Mouse (Mus musculus): ENCODE measurements around the gene Phldb2.

The Phldb2 gene

GRCm38 (mm10) chr16:45795188-45795693 is 158.2 kb downstream of the Phldb2 start:
- DNase-seq (ENCODE audit: low read depth, low spot score) = no peak

- DNase-seq (ENCODE audit: low read depth, low spot score) = no peak
Measured at GRCm38 (mm10) chr16:45792781-45793180, 160.6 kb downstream of the Phldb2 start.

DNA sequence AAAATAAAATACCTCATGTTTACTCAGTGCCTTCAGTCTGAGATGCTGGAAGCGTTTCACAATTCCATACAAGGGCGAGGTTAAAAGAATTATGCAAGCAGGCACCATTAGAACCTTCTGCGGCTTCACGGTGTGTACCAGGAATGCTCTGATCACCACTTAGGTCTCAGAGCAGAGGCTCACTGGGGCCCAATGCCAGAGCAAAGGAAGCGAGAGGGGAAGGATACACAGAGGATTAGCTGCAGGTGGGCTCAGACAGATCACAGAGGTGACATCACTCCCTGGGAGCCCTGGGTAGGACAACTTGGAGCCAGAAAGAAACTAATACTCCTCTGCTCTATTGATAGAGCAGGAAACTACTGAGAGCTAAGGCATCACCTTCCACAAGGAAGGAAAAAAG is 162.1 kb downstream of the Phldb2 start:
- peak; percentile 19 for DNase-seq (ENCODE audit: low read depth, low spot score)

DNA sequence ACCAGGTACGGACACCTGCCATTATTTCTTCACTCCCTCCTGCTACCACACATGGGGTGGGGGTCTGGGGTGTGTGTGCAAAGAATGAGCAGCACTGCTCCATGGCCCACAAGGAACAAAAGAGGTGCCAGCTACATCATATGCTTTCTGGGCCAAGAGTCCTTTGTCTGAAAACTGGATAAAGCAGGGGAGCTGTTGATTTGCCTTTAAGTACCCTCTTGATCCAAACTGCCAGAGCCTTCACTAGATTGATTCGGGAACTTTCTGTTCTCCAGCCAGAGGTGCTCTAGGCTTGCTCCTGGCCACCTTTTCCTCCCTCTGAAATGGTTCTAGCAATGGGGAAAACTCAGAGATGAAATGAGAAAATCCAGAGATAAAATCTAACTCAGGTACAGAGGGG is 164.1 kb downstream of the Phldb2 start:
- DNase-seq (ENCODE audit: low read depth, low spot score) = no peak

DNA sequence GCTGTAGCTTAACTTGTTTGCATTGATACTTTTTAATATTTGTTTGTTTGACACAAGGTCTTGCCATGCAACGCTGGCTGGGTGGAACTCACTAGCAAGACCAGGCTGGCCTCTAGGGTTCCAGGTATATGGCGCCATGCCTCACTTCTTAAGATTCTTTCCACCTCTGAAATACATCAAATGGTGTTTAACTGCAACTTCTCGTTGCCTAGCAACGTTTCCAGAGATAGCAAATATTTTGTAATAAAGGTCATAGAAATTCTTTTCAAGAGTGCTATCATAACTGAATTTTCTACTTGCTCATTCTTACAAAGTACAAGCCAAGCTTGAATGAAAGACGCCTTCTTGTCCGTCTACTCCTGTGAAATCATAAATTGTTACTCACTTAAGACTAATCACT is 165.7 kb downstream of the Phldb2 start:
- DNase-seq (ENCODE audit: low read depth, low spot score) = no peak

GRCm38 (mm10) chr16:45786639-45787038 is 166.8 kb downstream of the Phldb2 start:
- DNase-seq (ENCODE audit: low read depth, low spot score) = peak; percentile 50

DNA sequence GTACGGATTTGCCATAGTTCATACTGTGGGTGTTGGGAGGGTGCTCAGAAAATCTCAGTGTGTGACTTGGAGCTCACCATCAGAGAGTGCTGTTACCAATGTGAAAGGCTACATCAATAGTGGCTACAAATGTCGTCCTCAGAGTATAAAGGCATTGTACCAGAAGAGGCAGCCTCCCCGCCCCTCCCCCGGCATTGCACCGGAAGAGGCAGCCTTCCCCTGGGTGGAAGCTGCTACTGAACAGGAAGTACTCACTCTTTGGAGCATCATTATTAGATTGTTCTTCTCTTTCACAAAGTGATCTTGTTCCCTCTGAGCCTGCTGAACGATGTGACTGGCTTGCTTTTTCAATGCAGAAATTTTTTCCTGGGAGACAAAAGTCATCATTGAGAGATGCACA is 173.4 kb downstream of the Phldb2 start:
- no peak for DNase-seq (ENCODE audit: low read depth, low spot score)

- no peak for DNase-seq (ENCODE audit: low read depth, low spot score)
Measured at GRCm38 (mm10) chr16:45774813-45775212, 178.6 kb downstream of the Phldb2 start.

DNA sequence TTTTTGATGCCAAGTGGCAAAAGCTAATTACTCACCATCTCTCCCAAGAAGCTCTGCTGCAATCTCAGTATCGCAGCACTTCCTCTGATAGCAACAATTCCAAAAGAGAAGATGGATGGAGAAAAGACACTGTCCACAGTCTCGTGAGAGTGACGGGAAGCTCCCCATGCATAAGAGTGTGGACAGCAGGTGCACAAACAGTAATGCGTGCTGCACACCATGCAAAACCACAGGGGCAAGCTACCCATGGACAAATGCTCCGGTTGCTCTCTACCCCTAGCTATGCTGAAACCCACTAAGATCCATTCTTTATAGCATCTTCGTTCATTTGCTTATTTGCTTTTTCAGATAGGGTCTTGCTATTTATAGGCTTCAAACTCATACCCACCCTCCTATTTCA is 182.5 kb downstream of the Phldb2 start:
- DNase-seq (ENCODE audit: low read depth, low spot score) = no peak

DNA sequence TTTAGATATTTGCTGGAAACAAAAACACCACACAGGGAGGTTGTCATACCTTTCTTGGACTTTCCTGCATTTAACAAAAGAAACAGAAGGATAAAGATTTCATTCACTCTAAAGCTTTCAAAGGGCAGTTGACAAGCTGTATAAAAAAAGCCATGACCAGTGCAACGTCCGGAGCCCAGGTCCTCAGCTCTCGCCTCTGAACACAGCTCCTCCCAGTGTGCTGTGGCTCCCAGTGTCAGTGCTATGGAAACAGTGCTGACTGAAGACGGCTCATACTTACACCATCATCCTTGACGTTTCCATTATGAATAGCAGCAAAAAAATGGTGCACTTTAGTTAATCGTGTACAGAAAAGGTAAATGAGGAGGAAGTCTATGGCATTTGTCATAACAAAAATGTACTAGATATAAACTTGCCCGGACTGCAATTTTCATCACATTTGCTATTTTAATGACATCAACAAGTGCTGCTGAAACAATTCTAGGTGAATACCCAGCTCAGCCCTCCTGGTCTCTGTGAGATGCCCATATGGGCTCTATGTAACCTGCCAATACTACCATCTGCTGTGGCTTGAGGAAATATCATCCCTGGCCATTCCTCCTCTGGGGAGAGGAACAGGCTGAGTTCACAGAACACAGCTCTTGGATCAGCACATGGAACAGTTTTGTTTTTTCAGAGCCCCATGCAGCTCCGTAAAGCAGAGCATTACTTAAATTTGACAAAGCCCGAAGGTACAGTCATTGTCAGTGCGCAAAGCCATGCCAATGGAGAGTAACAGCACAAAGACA is 185.4 kb downstream of the Phldb2 start:
- no peak for DNase-seq (ENCODE audit: low read depth, low spot score)

DNA sequence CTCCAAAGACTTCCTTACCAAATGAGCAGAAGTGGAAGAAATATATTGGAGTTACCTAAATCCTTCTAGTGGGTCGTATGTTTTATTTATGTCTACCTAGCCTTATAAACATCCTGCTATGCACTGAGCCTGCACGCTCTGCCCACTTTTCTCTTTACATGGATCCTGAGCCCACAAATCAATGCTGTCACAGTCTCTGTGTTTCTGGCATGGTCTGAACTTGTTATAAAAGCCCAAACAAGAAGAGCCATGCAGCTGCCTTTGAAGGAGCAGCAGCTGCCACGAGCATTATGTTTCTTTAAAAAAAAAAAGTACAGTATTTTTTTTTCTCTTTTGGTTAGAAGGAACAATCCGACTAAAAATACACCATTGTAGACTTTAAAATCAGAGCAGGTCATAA is 186.0 kb downstream of the Phldb2 start:
- no peak for DNase-seq (ENCODE audit: low read depth, low spot score)

- no peak for DNase-seq (ENCODE audit: low read depth, low spot score)
Measured at GRCm38 (mm10) chr16:45765801-45766494, 187.4 kb downstream of the Phldb2 start.

GRCm38 (mm10) chr16:45765102-45765501 is 188.3 kb downstream of the Phldb2 start:
- DNase-seq (ENCODE audit: low read depth, low spot score) = no peak

GRCm38 (mm10) chr16:45762859-45763505 is 190.4 kb downstream of the Phldb2 start:
- no peak for DNase-seq (ENCODE audit: low read depth, low spot score)

DNA sequence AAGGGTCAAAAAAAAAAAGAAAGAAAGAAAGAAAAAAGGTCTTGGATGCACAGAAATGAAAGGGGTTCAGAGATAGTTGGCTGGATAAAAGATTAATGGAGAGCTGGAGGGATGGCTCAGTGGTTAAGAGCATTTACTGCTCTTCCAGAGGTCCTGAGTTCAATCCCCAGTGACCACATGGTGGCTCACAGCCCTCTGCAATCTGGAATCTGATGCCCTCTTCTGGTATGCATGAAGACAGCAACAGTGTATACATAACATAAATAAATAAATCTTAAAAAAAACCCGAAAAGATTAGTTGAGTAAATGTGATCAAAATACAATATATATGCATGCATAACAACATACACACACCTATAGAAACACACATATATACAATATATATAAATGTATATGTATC is 192.0 kb downstream of the Phldb2 start:
- DNase-seq (ENCODE audit: low read depth, low spot score) = peak; percentile 16

DNA sequence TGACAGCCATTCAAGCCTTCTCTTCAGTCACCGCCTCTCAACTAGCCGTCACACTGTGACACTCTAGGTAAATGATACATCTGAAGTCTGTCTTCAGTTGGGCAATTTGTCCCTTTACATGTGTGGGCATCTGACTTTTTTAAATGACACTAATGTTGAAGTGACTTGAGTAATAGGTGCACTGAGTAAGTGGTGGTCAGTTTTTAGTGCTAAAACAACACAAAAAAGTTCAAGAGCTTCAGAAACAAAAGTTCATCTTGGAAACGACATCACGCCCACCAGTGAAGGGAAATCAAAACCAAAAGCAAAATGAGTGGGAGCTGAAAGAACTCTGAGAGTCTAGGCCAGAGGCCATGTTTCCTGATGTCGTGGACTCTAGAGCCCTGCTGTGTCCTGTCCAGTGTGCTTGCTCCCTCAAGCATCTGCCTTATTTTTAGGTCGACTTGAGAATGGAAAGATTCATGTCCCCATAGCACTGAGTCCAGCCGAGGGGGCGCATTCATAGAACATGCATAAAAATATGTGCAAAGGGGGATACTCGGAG is 194.6 kb downstream of the Phldb2 start:
- DNase-seq (ENCODE audit: low read depth, low spot score) = no peak

DNA sequence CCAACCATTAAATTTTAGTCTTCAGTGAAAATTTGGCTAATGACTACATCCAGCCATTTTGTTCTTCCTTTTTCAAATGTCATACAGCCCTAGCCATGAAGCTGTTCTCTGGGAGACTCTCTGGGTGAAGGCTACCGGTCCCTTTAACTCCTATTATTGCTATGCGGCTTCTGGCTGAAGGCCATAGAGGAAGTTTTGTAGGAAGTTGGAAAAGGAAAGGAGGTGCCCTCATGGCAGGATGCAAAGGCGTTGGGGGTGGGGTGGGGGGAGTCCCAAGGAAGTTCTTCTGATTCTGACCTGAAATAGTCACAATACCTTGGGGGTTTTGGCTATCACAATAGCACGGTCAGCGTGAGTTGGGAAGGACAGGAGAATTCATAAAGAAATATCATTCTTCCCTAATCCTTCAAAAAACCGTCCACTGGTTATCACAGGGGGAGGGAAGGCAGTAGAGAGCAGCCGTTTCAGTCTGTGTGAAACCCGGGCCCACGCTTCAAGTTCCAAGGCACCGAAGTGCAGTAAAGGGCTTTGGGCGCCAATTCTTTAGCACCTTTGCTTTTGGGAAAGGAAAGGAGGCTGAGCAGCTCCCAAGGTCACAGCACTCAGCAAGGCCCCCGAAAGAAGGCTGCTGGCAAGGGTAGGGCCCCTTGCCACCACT is 195.8 kb downstream of the Phldb2 start:
- no peak for DNase-seq (ENCODE audit: low read depth, low spot score)

- DNase-seq (ENCODE audit: low read depth, low spot score) = peak; percentile 72
Measured at GRCm38 (mm10) chr16:45756855-45757254, 196.5 kb downstream of the Phldb2 start.

DNA sequence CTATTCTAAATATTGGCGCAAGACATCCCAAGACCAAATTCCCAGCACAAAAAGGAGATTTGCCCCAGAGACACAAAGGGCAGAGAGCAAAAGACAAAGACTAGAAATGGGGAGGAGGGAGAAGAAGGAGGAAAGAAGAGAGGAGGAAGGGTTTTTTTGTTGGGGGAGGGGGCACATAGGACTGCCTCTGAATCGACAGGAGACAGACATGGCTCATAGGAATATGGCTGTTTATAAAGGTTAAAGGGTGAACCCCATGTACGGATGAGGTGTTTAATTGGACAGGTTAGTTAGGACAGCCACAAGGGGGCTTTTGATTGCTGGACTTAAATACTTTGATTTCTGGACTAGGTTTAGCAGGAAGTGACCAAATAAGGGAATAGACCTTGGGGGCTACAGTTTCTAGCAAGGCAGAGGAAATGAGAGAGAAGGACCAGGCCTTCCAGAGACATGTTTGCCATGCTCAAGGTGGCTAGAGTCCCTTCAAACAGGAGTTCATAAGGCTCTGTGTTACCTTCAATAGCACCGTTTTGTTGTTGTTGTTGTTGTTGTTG is 209.7 kb downstream of the Phldb2 start:
- DNase-seq (ENCODE audit: low read depth, low spot score) = peak; percentile 38

DNA sequence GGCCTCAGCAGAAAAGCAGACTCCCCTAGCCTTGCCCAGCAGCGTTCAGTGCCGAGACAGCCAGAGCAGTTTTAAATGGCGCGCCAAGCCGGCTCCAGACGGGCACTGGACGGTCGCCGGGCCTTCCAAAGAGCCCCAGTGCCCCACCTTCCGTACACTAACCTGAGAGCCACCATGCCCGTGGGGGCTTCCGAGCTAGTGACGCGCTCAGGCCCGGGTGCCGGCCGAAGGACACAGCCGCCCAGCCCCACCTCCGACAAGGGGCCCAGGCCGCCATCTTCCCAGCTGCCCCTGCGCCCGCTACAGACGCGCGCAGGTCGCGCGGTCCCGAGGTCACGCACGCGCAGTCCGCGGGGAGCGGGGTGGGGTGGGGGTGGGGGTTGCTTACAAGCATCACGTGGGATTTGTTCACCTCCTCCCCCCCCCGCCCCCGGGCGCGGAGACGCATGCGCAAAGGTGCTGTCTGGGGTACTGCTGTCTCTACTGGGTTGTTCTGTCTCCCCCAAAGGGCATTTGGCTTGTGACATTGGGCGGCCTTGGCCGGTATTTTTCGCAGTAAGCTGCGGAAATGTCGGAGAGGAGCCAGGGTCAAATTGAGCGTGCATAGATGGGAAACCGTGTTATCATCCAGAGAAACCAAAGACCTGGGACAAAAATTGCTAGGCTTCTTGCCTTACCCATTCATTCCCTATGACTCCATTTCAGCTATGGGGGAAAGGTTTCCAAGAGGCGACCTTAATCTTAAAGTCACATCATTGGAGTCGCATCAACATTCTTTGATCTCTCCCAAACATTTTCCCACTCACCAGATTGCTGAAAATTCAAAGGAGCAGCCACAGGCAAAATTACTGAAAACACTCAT is 210.6 kb downstream of the Phldb2 start, which contains the start of gene Abhd10:
TSS of gene Abhd10 (minus strand) at position 341 of the 862 bp plus-strand sequence.
- peak; percentile 91 for DNase-seq (ENCODE audit: low read depth, low spot score)
